Mouse (Mus musculus): ENCODE data around the gene Ilvbl. TPM values are rescaled to one million over a fixed set of nuclear protein-coding genes. Genes with fewer than 3 reads are reported as not detected.
A peak's percentile ranks its signal among the peaks of the same experiment; 100 is the strongest.
"Not testable (repeated sequence)": the region's sequence is repeated elsewhere in the genome, so short reads cannot be mapped to it uniquely, and the experiment has no call there.

Ilvbl gene
- polyA plus RNA-seq (2014; fragmentation: Nextera tagmentation; extraction: Ambion mirVana), result 22.6 and 29.4 TPM in 2 replicates

- Histone ChIP-seq H3K27ac (ENCODE audit: low read depth, low read length) (peak within 1 kb of the TSS; percentile 57; the same call in 1 of the 2 replicates), H3K9ac (ENCODE audit: low read length) (peak within 1 kb of the TSS; percentile 64), H3K36me3 (ENCODE audit: control insufficient read depth, insufficient read depth, low read length) (no peaks in the 10 kb centered on the region; the same call in 1 of the 2 replicates), H3K27me3 (ENCODE audit: control insufficient read depth, insufficient read depth, low read length) (no peaks in the 10 kb centered on the region), H3K4me3 (ENCODE audit: low read depth, low read length) (peak within 1 kb of the TSS; percentile 59), H3K4me2 (ENCODE audit: low read depth, low read length, severe bottlenecking) (peak within 1 kb of the TSS; percentile 51), H3K4me1 (replicated peaks; ENCODE audit: control insufficient read depth, insufficient read depth, low read length) (no peaks in the 10 kb centered on the region), H3K9me3 (ENCODE audit: control insufficient read depth, low read length) (no peaks in the 10 kb centered on the region)
- peak; percentile 94 for DNase-seq (ENCODE audit: low spot score)
- WGBS, result under 1% methylated on average over 51 of the region's 51 CpGs
- peak; percentile 91 for ATAC-seq (replicated peaks; ENCODE audit: low FRiP score)
These were observed at the start of gene Ilvbl for GRCm38 (mm10) chr10:78574250-78575104. TSS of gene Ilvbl (plus strand) at chr10:78574346.

GRCm38 (mm10) chr10:78525071-78525470 lies 49.1 kb upstream of the Ilvbl start:
- not testable (repeated sequence) for H3K4me1 ChIP-seq (replicated peaks; ENCODE audit: control insufficient read depth, insufficient read depth, low read length); H3K4me3 ChIP-seq (ENCODE audit: low read depth, low read length); H3K4me2 ChIP-seq (ENCODE audit: low read depth, low read length, severe bottlenecking); H3K27ac ChIP-seq (ENCODE audit: low read depth, low read length); H3K9me3 ChIP-seq (ENCODE audit: control insufficient read depth, low read length); DNase-seq (ENCODE audit: low spot score); ATAC-seq (replicated peaks; ENCODE audit: low FRiP score); H3K27me3 ChIP-seq (ENCODE audit: control insufficient read depth, insufficient read depth, low read length); H3K9ac ChIP-seq (ENCODE audit: low read length); H3K36me3 ChIP-seq (ENCODE audit: control insufficient read depth, insufficient read depth, low read length)
- WGBS, result 51% methylated on average over 3 of the region's 3 CpGs

GRCm38 (mm10) chr10:78525511-78525910 lies 48.6 kb upstream of the Ilvbl start:
- Histone ChIP-seq H3K4me1 (replicated peaks; ENCODE audit: control insufficient read depth, insufficient read depth, low read length) (no peaks in the 10 kb centered on the region), H3K4me2 (ENCODE audit: low read depth, low read length, severe bottlenecking) (no peak overlapping the region), H3K9me3 (ENCODE audit: control insufficient read depth, low read length) (no peaks in the 10 kb centered on the region), H3K9ac (ENCODE audit: low read length) (no peak overlapping the region), H3K27ac (ENCODE audit: low read depth, low read length) (no peak overlapping the region), H3K4me3 (ENCODE audit: low read depth, low read length) (no peak overlapping the region), H3K36me3 (ENCODE audit: control insufficient read depth, insufficient read depth, low read length) (no peaks in the 10 kb centered on the region), H3K27me3 (ENCODE audit: control insufficient read depth, insufficient read depth, low read length) (no peaks in the 10 kb centered on the region)
- ATAC-seq (replicated peaks; ENCODE audit: low FRiP score) (no peak), DNase-seq (ENCODE audit: low spot score) (no peak)
- WGBS, result 74% methylated on average over 4 of the region's 4 CpGs

GRCm38 (mm10) chr10:78540943-78541342 lies 33.2 kb upstream of the Ilvbl start:
- Histone ChIP-seq H3K4me2 (ENCODE audit: low read depth, low read length, severe bottlenecking) (no peak overlapping the region), H3K9ac (ENCODE audit: low read length) (no peak overlapping the region), H3K27me3 (ENCODE audit: control insufficient read depth, insufficient read depth, low read length) (no peaks in the 10 kb centered on the region), H3K27ac (ENCODE audit: low read depth, low read length) (no peak overlapping the region), H3K4me1 (replicated peaks; ENCODE audit: control insufficient read depth, insufficient read depth, low read length) (no peaks in the 10 kb centered on the region), H3K36me3 (ENCODE audit: control insufficient read depth, insufficient read depth, low read length) (no peaks in the 10 kb centered on the region), H3K9me3 (ENCODE audit: control insufficient read depth, low read length) (no peaks in the 10 kb centered on the region), H3K4me3 (ENCODE audit: low read depth, low read length) (no peak overlapping the region)
- WGBS, result 51% methylated on average over 2 of the region's 2 CpGs
- DNase-seq (ENCODE audit: low spot score) (no peak), ATAC-seq (replicated peaks; ENCODE audit: low FRiP score) (no peak)

GRCm38 (mm10) chr10:78565070-78565469 lies 9.1 kb upstream of the Ilvbl start:
- H3K27ac ChIP-seq (ENCODE audit: low read depth, low read length), result no peak overlapping the region
- H3K9me3 ChIP-seq (ENCODE audit: control insufficient read depth, low read length), result no peaks in the 10 kb centered on the region
- DNase-seq (ENCODE audit: low spot score) (no peak), ATAC-seq (replicated peaks; ENCODE audit: low FRiP score) (no peak)
- no peak overlapping the region for H3K9ac ChIP-seq (ENCODE audit: low read length)
- no peak overlapping the region for H3K4me2 ChIP-seq (ENCODE audit: low read depth, low read length, severe bottlenecking)
- no peak overlapping the region for H3K4me3 ChIP-seq (ENCODE audit: low read depth, low read length)
- no peaks in the 10 kb centered on the region for H3K27me3 ChIP-seq (ENCODE audit: control insufficient read depth, insufficient read depth, low read length)
- no peaks in the 10 kb centered on the region for H3K36me3 ChIP-seq (ENCODE audit: control insufficient read depth, insufficient read depth, low read length)
- no peaks in the 10 kb centered on the region for H3K4me1 ChIP-seq (replicated peaks; ENCODE audit: control insufficient read depth, insufficient read depth, low read length)
- WGBS, result 97% methylated on average over 1 of the region's 1 CpGs

- no peak overlapping the region for H3K4me3 ChIP-seq (ENCODE audit: low read depth, low read length)
- H3K9ac ChIP-seq (ENCODE audit: low read length), result no peak overlapping the region
- DNase-seq (ENCODE audit: low spot score), result no peak
- no peak overlapping the region for H3K4me2 ChIP-seq (ENCODE audit: low read depth, low read length, severe bottlenecking)
- WGBS, result 86% methylated on average over 3 of the region's 3 CpGs
- no peaks in the 10 kb centered on the region for H3K36me3 ChIP-seq (ENCODE audit: control insufficient read depth, insufficient read depth, low read length)
- no peak overlapping the region for H3K27ac ChIP-seq (ENCODE audit: low read depth, low read length)
- H3K27me3 ChIP-seq (ENCODE audit: control insufficient read depth, insufficient read depth, low read length), result no peaks in the 10 kb centered on the region
- no peaks in the 10 kb centered on the region for H3K4me1 ChIP-seq (replicated peaks; ENCODE audit: control insufficient read depth, insufficient read depth, low read length)
- ATAC-seq (replicated peaks; ENCODE audit: low FRiP score), result no peak
- no peaks in the 10 kb centered on the region for H3K9me3 ChIP-seq (ENCODE audit: control insufficient read depth, low read length)
These were observed 5.0 kb upstream of the Ilvbl start for GRCm38 (mm10) chr10:78569191-78569590.

GRCm38 (mm10) chr10:78569686-78570085 lies 4.5 kb upstream of the Ilvbl start:
- WGBS, result 57% methylated on average over 3 of the region's 3 CpGs
- Histone ChIP-seq H3K27ac (ENCODE audit: low read depth, low read length) (no peak overlapping the region), H3K9me3 (ENCODE audit: control insufficient read depth, low read length) (no peaks in the 10 kb centered on the region), H3K4me2 (ENCODE audit: low read depth, low read length, severe bottlenecking) (no peak overlapping the region), H3K27me3 (ENCODE audit: control insufficient read depth, insufficient read depth, low read length) (no peaks in the 10 kb centered on the region), H3K4me3 (ENCODE audit: low read depth, low read length) (no peak overlapping the region), H3K9ac (ENCODE audit: low read length) (no peak overlapping the region), H3K36me3 (ENCODE audit: control insufficient read depth, insufficient read depth, low read length) (no peaks in the 10 kb centered on the region), H3K4me1 (replicated peaks; ENCODE audit: control insufficient read depth, insufficient read depth, low read length) (no peaks in the 10 kb centered on the region)
- DNase-seq (ENCODE audit: low spot score), result no peak
- no peak for ATAC-seq (replicated peaks; ENCODE audit: low FRiP score)

GRCm38 (mm10) chr10:78570416-78570815 lies 3.7 kb upstream of the Ilvbl start:
- no peaks in the 10 kb centered on the region for H3K9me3 ChIP-seq (ENCODE audit: control insufficient read depth, low read length)
- no peak for DNase-seq (ENCODE audit: low spot score)
- no peak for ATAC-seq (replicated peaks; ENCODE audit: low FRiP score)
- no peak overlapping the region for H3K4me2 ChIP-seq (ENCODE audit: low read depth, low read length, severe bottlenecking)
- WGBS, result 77% methylated on average over 6 of the region's 6 CpGs
- H3K4me3 ChIP-seq (ENCODE audit: low read depth, low read length), result no peak overlapping the region
- no peak overlapping the region for H3K27ac ChIP-seq (ENCODE audit: low read depth, low read length)
- H3K27me3 ChIP-seq (ENCODE audit: control insufficient read depth, insufficient read depth, low read length), result no peaks in the 10 kb centered on the region
- no peaks in the 10 kb centered on the region for H3K4me1 ChIP-seq (replicated peaks; ENCODE audit: control insufficient read depth, insufficient read depth, low read length)
- H3K9ac ChIP-seq (ENCODE audit: low read length), result no peak overlapping the region
- no peaks in the 10 kb centered on the region for H3K36me3 ChIP-seq (ENCODE audit: control insufficient read depth, insufficient read depth, low read length)

- no peak for ATAC-seq (replicated peaks; ENCODE audit: low FRiP score)
- Histone ChIP-seq H3K4me2 (ENCODE audit: low read depth, low read length, severe bottlenecking) (no peak overlapping the region), H3K9me3 (ENCODE audit: control insufficient read depth, low read length) (no peaks in the 10 kb centered on the region), H3K36me3 (ENCODE audit: control insufficient read depth, insufficient read depth, low read length) (no peaks in the 10 kb centered on the region), H3K4me1 (replicated peaks; ENCODE audit: control insufficient read depth, insufficient read depth, low read length) (no peaks in the 10 kb centered on the region), H3K27ac (ENCODE audit: low read depth, low read length) (no peak overlapping the region), H3K27me3 (ENCODE audit: control insufficient read depth, insufficient read depth, low read length) (no peaks in the 10 kb centered on the region), H3K9ac (ENCODE audit: low read length) (no peak overlapping the region), H3K4me3 (ENCODE audit: low read depth, low read length) (no peak overlapping the region)
- DNase-seq (ENCODE audit: low spot score), result no peak
- 61% methylated on average over 2 of the region's 2 CpGs for WGBS
These were observed 3.2 kb upstream of the Ilvbl start for GRCm38 (mm10) chr10:78570897-78571296.
